Mouse (Mus musculus) ovary, adult 18-20 months (tissue): ENCODE results near the gene Srgap3.
"Not testable (repeated sequence)": the region's sequence is repeated elsewhere in the genome, so short reads cannot be mapped to it uniquely, and the experiment has no call there.

Experiments
- DNase-seq: peaks from one replicate; pipeline ENCODE4 v3.0.0; 2022; ENCODE audit warnings: low spot score, mixed read lengths

Gene Srgap3

DNA sequence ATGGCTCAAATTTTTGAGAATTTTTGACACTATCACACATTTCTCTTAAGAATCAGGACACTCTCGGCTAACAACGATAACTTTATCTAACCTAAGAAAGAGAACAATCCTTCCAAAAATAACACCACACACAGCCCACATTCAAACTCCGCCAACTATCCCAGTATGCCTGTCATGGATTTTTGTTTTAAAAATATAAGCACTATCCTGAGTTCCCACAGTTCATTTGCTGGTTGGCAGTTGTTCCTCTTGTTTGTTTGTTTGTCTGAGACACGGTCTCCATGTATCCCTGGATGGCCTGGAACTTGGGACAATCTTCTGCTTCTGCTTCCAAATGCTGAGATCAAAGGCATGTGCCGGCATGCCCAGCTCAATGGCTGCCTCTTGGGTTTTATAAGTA is 205.3 kb downstream of the Srgap3 start:
- DNase-seq = no peak

DNA sequence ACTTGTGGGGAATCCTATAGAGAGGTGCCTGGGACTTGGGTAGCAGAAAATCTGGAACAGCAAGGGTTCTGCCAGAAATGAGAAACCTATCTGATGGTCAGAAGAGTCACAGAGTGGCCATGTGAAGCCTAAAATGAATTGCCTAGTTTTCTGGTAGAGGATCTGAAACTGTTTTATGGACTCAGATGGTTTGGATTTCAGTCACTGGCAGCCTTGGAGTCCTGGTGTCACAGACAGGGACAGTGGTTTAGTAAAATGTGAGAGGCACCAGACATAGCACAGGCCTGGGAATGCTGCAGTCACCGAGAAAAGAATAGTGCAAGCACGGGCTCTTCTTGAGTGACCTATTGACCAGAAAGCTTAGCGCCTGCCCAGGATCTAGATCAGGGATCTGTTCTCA is 207.4 kb downstream of the Srgap3 start:
- DNase-seq = no peak

GRCm38 (mm10) chr6:112738924-112739323 is 208.1 kb downstream of the Srgap3 start:
- DNase-seq = no peak

- DNase-seq = no peak
These were observed 210.6 kb downstream of the Srgap3 start for GRCm38 (mm10) chr6:112736471-112736870.

GRCm38 (mm10) chr6:112735054-112735453 is 212.0 kb downstream of the Srgap3 start:
- DNase-seq = no peak

DNA sequence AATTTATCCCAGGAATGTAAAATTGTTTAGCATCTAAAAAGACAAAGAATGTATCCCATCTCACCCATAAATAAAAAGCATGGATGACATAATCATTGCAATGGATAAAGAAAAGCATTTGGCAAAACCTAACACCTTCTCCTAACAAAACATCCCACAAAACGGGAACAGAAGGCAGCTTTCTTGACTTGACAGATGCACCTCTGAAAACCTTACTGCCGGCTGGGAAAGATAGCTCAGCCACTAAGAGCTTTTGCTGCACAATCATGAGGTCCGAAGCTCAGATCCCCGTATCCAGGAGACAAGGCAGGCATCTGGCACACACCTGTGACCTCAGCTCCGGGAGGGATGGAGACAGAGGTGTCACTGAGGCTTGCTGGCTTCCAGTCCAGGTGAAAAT is 213.1 kb downstream of the Srgap3 start:
- DNase-seq = no peak

GRCm38 (mm10) chr6:112732434-112732833 is 214.6 kb downstream of the Srgap3 start:
- DNase-seq = no peak

DNA sequence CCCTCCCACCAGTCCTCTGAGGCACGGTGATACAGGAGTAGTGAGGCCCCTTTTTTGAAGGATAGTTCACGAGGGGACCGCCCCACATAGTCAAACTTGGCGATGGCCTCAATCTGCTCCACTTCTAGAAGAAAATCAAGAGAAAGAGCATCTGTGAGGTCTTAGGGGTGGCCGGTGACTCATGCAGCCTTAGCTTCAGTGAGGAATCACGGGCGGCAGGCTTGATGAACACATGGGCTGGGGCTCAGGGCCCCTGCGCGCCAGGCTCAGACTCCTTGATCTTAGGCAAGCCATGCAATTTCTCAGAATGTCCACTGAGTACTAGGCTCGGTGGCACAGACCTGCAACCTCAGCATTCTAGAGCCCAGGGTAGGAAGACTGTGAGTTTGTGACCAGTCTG is 215.7 kb downstream of the Srgap3 start:
- no peak for DNase-seq

DNA sequence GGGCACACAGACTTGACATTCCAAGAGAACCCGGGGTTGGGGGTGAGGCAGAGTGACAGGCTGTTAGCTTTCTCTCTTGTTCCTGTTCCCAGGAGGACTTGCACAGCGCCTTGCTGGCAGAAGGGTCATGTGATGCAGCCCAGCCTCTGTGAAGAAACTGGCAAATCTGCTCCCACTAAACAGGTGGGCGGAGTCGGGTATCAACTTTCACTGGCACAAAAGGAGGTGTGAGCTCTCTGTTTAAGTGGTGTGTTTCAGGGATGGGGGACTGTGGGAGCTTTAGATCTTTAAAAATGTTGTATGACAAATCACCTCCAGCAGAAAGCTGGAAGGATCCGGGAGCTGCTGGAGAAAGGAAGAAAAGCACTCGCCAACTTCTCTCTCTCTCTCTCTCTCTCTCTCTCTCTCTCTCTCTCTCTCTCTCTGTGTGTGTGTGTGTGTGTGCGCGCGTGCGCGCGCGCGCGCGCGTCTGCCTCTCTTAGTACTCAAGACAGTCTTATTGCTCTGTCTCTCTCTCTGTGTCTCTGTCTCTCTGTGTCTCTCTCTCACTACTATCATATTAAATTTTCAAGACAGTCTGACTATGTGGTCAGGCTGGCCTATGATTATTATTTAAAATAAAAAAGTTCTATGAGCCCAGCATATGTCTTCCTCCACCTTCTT is 218.2 kb downstream of the Srgap3 start:
- DNase-seq = peak; percentile 70

- no peak for DNase-seq
These were observed 221.6 kb downstream of the Srgap3 start for GRCm38 (mm10) chr6:112725468-112725867.

- DNase-seq = no peak
These were observed 226.5 kb downstream of the Srgap3 start for GRCm38 (mm10) chr6:112720409-112721080.

DNA sequence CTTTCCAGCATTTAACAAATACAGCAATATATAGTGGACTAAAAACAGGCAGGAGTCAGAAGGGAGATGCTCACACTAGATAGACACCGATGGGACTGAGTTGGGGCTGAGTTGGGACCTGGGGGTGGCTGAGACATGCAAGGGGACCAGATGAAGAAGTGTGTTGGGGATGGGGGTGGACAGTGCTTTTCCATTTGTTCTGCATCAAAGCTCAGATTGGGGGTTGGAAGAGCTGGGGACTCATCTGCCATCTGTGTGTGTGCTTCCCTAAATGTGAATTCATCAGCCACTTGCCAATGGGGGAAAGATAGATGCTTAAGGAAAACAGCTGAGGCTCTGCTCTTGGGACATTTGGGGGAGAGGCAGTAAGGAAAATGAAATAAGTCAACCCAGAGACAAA is 227.1 kb downstream of the Srgap3 start:
- no peak for DNase-seq

DNA sequence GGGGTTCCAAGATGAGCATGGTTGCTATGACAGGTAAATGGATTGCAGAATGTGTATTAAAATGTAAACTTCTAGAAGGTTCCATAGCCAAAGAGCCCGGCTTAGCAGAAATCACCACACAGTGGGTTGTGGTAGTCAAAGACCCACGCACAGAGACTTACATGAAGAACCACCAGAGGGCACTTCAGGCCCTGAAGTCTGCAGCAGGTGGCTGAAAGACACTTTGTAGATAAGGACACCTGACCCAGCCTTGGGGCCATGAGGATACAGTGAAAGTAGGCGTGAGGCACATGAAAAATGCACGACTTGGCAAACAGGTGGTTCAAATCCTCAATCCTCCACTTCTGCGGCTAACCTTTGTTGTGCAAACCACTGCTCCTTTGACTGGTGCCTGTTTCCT is 229.9 kb downstream of the Srgap3 start:
- DNase-seq = no peak

DNA sequence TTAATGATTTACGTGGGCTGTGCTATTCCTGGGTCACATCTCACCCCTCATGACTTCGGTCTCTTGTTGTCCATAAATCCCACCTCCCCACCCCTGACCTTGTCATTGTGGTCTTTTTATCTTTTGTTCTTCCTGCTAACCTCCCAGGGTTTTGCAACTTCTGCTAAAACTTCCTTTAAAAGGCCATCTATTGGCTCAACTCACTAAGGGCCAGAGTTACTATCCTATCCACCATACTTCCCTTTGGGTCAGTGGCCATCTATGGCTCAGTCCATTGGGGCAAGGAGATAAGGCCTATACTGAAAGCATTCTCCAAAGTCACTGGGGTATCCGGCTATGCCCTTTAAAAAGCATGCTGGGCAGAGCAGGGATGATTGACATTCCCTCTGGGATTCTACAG is 233.1 kb downstream of the Srgap3 start:
- DNase-seq = no peak

DNA sequence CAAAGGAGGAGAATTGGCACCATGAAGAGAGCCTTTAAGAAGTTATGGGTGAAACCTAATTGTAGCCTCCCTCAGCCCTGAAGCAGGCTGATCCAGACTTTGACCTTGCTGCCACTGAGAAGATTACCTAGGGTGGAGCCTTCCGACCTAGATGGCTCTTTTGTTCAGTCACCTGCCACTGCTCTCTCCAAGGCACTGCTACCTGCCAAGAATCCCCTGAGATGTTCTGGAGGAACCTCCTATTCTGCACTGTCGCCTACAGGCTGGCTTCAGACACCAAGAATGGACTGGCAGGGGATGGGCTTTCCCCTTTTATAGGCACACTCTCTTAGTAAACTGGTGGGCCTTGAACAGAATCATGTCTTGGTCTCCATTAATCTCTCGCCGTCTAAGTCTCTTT is 244.8 kb downstream of the Srgap3 start:
- not testable (repeated sequence) for DNase-seq

GRCm38 (mm10) chr6:112700392-112700791 is 246.7 kb downstream of the Srgap3 start:
- DNase-seq = no peak

GRCm38 (mm10) chr6:112699115-112699514 is 248.0 kb downstream of the Srgap3 start:
- no peak for DNase-seq

DNA sequence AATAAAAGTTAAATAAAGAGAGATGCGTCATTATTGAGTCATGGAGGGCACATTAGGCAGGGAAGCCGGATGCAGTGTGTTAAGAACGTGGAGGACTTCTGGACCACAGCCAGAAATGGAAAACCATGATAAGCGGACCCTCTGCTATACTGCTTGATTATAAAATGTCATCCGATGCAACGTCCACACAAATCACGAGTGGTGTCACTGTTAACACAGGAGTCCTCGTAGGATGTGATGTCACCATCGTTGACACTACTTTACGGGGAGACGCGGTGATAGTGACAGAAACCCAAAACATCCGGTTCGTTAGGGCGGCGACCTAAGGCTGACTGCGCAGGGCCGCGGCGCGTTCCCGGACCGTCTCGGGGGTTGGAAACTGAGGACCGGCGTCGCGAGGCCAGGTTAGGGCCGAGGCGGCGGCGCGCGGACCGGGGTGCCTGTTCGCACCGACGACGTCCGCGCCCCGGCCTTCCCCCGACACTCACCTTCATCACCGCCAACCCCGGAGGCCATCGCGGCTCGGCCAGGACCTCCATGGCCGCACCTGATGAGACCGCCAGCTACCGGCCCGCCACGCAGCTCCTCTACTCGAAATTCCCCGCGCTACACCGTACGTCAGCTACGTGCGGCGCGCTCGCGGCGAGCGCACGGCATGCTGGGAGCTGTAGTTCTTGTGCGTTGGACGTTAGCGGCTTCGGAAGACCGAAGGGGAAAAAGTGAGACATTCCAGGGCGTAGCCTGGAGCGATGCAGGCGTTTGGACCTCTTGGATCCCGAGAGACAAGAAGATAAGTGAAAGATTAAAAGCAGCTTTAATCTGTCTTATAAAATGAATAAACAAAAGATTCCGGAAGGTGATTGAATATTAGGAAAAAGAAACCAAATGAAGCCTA is 250.8 kb downstream of the Srgap3 start, which contains the start of gene Rad18:
Gene Rad18, minus strand, starts transcription at position 631 of the 895 bp plus-strand sequence.
- DNase-seq = peak; percentile 66

GRCm38 (mm10) chr6:112694492-112694891 is 252.6 kb downstream of the Srgap3 start:
- no peak for DNase-seq

DNA sequence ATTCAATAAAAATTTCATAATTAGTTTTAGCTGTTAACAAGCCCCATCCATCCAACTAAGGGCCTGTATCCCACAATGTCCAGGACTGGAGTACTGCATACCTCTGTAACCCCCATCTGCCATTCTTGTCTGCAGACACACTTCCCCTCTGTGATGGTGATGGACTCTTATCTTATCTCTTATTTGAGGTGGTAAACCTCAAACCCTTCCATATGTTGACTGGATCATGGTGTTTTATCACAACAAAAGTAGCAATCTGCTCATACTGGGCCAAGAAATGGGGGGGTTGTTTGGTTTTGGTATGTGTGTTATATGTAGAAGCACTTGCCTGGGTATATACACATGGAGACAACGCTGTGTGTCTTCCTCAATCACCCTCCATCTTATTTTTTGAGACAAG is 255.5 kb downstream of the Srgap3 start:
- DNase-seq = no peak

GRCm38 (mm10) chr6:112688033-112688432 is 259.0 kb downstream of the Srgap3 start:
- DNase-seq = no peak

DNA sequence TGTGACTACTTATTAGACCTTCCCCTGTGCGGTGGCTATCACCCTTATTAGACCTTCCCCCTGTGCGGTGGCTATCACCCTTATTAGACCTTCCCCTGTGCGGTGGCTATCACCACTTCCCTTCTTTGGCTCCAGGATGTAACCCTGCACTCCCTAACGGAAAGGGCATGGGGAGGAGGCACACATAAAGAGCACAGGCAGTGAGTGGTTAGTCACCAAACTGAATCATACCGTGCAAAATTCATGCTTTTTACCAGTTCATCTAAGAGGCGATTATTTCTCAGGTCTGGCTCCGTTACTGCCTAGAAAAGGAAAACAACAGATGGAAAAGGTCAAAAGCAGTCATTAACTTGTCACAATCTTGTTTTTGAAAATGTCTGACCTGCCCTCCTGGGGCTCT is 260.6 kb downstream of the Srgap3 start:
- DNase-seq = no peak

GRCm38 (mm10) chr6:112684065-112684464 is 263.0 kb downstream of the Srgap3 start:
- no peak for DNase-seq
